Mouse (Mus musculus) MEL (cell line): Measurements from ENCODE around the gene Mpzl1. TPM values are rescaled to one million over a fixed set of nuclear protein-coding genes. Genes with fewer than 3 reads are reported as not detected.

Source experiments
- DNase-seq: peaks from one replicate; pipeline ENCODE4 v3.0.0; 2011; ENCODE audit warnings: low read depth, low spot score
- H3K27ac ChIP-seq: 2 replicates; pipeline ENCODE4 v1.5.1; 2012; ENCODE audit warnings: low read depth, mild to moderate bottlenecking, control low read depth, low read length, moderate library complexity; ENCODE audit not compliant: control insufficient read depth
- H3K27me3 ChIP-seq, 2 experiments: fragments of 150-350 bp in 1 of 2; sonication (generic) in 1 of 2; 2 replicates each; pipeline ENCODE4 v1.6.1; 2012; ENCODE audit warnings: low read length in 2 of 2, mild to moderate bottlenecking in 2 of 2, improper control_type of control experiment in 1 of 2, moderate library complexity in 1 of 2; ENCODE audit not compliant: insufficient read depth in 2 of 2, control insufficient read depth in 1 of 2
- H3K36me3 ChIP-seq, 2 experiments: 2 replicates each; pipeline ENCODE4 v1.6.1; 2012 to 2014; ENCODE audit warnings: low read length in 2 of 2, improper control_type of control experiment in 1 of 2, inconsistent platforms in 1 of 2, mild to moderate bottlenecking in 1 of 2; ENCODE audit not compliant: insufficient read depth in 2 of 2, control insufficient read depth in 1 of 2
- H3K4me1 ChIP-seq, 2 experiments: fragments of 150-350 bp in 1 of 2; sonication (generic) in 1 of 2; 2 replicates each; pipeline ENCODE4 v1.6.1; 2012; ENCODE audit warnings: low read length in 2 of 2, improper control_type of control experiment in 1 of 2, mild to moderate bottlenecking in 1 of 2; ENCODE audit not compliant: insufficient read depth in 2 of 2, control insufficient read depth in 1 of 2
- H3K4me3 ChIP-seq, 2 experiments: fragments of 150-350 bp in 1 of 2; sonication (generic) in 1 of 2; 2 replicates each; pipeline ENCODE4 v1.5.1; 2012; ENCODE audit warnings: low read depth in 2 of 2, low read length in 2 of 2, mild to moderate bottlenecking in 2 of 2, moderate library complexity in 2 of 2, control low read depth in 1 of 2, improper control_type of control experiment in 1 of 2; ENCODE audit not compliant: control insufficient read depth in 1 of 2, insufficient read depth in 1 of 2
- H3K79me2 ChIP-seq: 2 replicates; pipeline ENCODE4 v1.6.1; 2012; ENCODE audit warnings: mild to moderate bottlenecking, low read length, moderate library complexity; ENCODE audit not compliant: control insufficient read depth, poor library complexity, insufficient read depth
- H3K9ac ChIP-seq: 2 replicates; pipeline ENCODE4 v1.6.1; 2012; ENCODE audit warnings: low read depth, mild to moderate bottlenecking, control low read depth, low read length, moderate library complexity; ENCODE audit not compliant: control insufficient read depth, poor library complexity, severe bottlenecking
- H3K9me3 ChIP-seq: fragments of 150-350 bp; sonication (generic); replicated peaks from 2 replicates; pipeline ENCODE4 v1.6.1; 2012; ENCODE audit warnings: mild to moderate bottlenecking, low read length, improper control_type of control experiment, moderate library complexity; ENCODE audit not compliant: insufficient read depth
- BHLHE40 ChIP-seq: IDR thresholded peaks from 2 replicates; pipeline ENCODE4 v1.6.1; 2012; ENCODE audit warnings: low read depth, mild to moderate bottlenecking, inconsistent platforms, low read length, improper control_type of control experiment, borderline replicate concordance
- CHD1 ChIP-seq: IDR thresholded peaks from 2 replicates; pipeline ENCODE4 v1.6.1; 2012; ENCODE audit warnings: low read depth, mild to moderate bottlenecking, inconsistent platforms, low read length, improper control_type of control experiment
- CHD2 ChIP-seq: IDR thresholded peaks from 2 replicates; pipeline ENCODE4 v1.6.1; 2011; ENCODE audit warnings: low read length, improper control_type of control experiment
- EP300 ChIP-seq, 2 experiments: IDR thresholded peaks; 2 replicates each; pipeline ENCODE4 v1.6.1; 2011; ENCODE audit warnings: improper control_type of control experiment in 2 of 2, low read length in 2 of 2, low read depth in 1 of 2, mild to moderate bottlenecking in 1 of 2
- GATA1 ChIP-seq: IDR thresholded peaks from 2 replicates; pipeline ENCODE4 v1.6.1; 2011; ENCODE audit warnings: low read depth, low read length, improper control_type of control experiment
- HCFC1 ChIP-seq: IDR thresholded peaks from 2 replicates; pipeline ENCODE4 v1.6.1; 2012; ENCODE audit warnings: low read depth, mild to moderate bottlenecking, inconsistent platforms, low read length, improper control_type of control experiment, moderate library complexity
- MAFK ChIP-seq: IDR thresholded peaks from 2 replicates; pipeline ENCODE4 v1.6.1; 2011; ENCODE audit warnings: low read depth, mild to moderate bottlenecking, low read length, improper control_type of control experiment, borderline replicate concordance
- MAX ChIP-seq: IDR thresholded peaks from 2 replicates; pipeline ENCODE4 v1.6.1; 2011; ENCODE audit warnings: low read length, improper control_type of control experiment
- NELFE ChIP-seq: IDR thresholded peaks from 2 replicates; pipeline ENCODE4 v1.6.1; 2011; ENCODE audit warnings: low read depth, low read length, improper control_type of control experiment
- POLR2A ChIP-seq, 2 experiments: IDR thresholded peaks; 2 replicates each; pipeline ENCODE4 v1.6.1; 2011 to 2012; ENCODE audit warnings: low read length in 2 of 2, mild to moderate bottlenecking in 2 of 2, control low read depth in 1 of 2, improper control_type of control experiment in 1 of 2, low read depth in 1 of 2, moderate library complexity in 1 of 2; ENCODE audit not compliant: control insufficient read depth in 1 of 2, insufficient read depth in 1 of 2, poor library complexity in 1 of 2
- POLR2AphosphoS5 ChIP-seq: IDR thresholded peaks from 2 replicates; pipeline ENCODE4 v1.6.1; 2012; ENCODE audit warnings: low read depth, borderline replicate concordance, mild to moderate bottlenecking, inconsistent platforms, low read length, moderate library complexity, mixed read lengths
- SIN3A ChIP-seq: IDR thresholded peaks from 2 replicates; pipeline ENCODE4 v1.6.1; 2012; ENCODE audit warnings: low read length, improper control_type of control experiment, inconsistent platforms
- SMC3 ChIP-seq: IDR thresholded peaks from 2 replicates; pipeline ENCODE4 v1.6.1; 2011; ENCODE audit warnings: low read depth, low read length, improper control_type of control experiment
- TAL1 ChIP-seq: IDR thresholded peaks from 2 replicates; pipeline ENCODE4 v1.6.1; 2012; ENCODE audit warnings: mild to moderate bottlenecking, inconsistent platforms, low read length, moderate library complexity, mixed read lengths
- TBP ChIP-seq: IDR thresholded peaks from 2 replicates; pipeline ENCODE4 v1.8.0; 2011; ENCODE audit warnings: low read depth, low read length, improper control_type of control experiment
- TCF12 ChIP-seq: IDR thresholded peaks from 2 replicates; pipeline ENCODE4 v1.6.1; 2014; ENCODE audit warnings: low read depth, mild to moderate bottlenecking, inconsistent platforms, low read length, improper control_type of control experiment, moderate library complexity
- USF1 ChIP-seq: IDR thresholded peaks from 2 replicates; pipeline ENCODE4 v1.6.1; 2014; ENCODE audit warnings: low read depth, mild to moderate bottlenecking, inconsistent platforms, low read length, improper control_type of control experiment, moderate library complexity
- USF2 ChIP-seq, 2 experiments: IDR thresholded peaks; 2 replicates each; pipeline ENCODE4 v1.6.1; 2011 to 2012; ENCODE audit warnings: improper control_type of control experiment in 2 of 2, low read length in 2 of 2, borderline replicate concordance in 1 of 2, inconsistent platforms in 1 of 2, low read depth in 1 of 2, mild to moderate bottlenecking in 1 of 2; ENCODE audit not compliant: insufficient read depth in 1 of 2
- ZC3H11A ChIP-seq: IDR thresholded peaks from 2 replicates; pipeline ENCODE4 v1.6.1; 2012; ENCODE audit warnings: low read depth, mild to moderate bottlenecking, inconsistent platforms, low read length, improper control_type of control experiment
- ZKSCAN1 ChIP-seq: IDR thresholded peaks from 2 replicates; pipeline ENCODE4 v1.6.1; 2012; ENCODE audit warnings: low read depth, mild to moderate bottlenecking, inconsistent platforms, low read length, improper control_type of control experiment, moderate library complexity
- ZNF384 ChIP-seq: IDR thresholded peaks from 2 replicates; pipeline ENCODE4 v1.6.1; 2012; ENCODE audit warnings: low read depth, mild to moderate bottlenecking, inconsistent platforms, low read length, improper control_type of control experiment
- polyA plus RNA-seq, 2 experiments: library from polyadenylated mRNA; stranded (reverse) in 1 of 2; unstranded in 1 of 2; fragments of >175 nt in 1 of 2; fragments of >200 nt in 1 of 2; gene quantifications; 2 replicates each; pipeline versions ENCODE4 v1.2.1 to v1.2.4; 2012; ENCODE audit warnings: low replicate concordance in 2 of 2, low read depth in 1 of 2; ENCODE audit not compliant: insufficient read length in 2 of 2, insufficient read depth in 1 of 2, missing spikeins in 1 of 2
- total RNA-seq: library from RNA; depleted of rRNA; stranded (reverse); fragments of 300-350 nt; gene quantifications from 2 replicates; pipeline ENCODE4 v1.2.3, GENCODE M21; 2012

Mpzl1 gene
- total and polyA plus RNA-seq, 3 experiments: 3.2 to 19.8 TPM; not detected in 1

GRCm38 (mm10) chr1:165634151-165634884 is at the start of gene Mpzl1 (continued):
- TF ChIP-seq HCFC1: peak; percentile 51; the same call in 1 of the 2 replicates
- no peak; the same call in 1 of the 2 replicates for TF ChIP-seq MAX
- TF ChIP-seq TBP: peak; percentile 24; the same call in 1 of the 2 replicates
- no peak for TF ChIP-seq GATA1

- Histone ChIP-seq H3K27ac (no peak overlapping the region), H3K9me3 (no peaks in the 10 kb centered on the region), H3K9ac (no peak overlapping the region), H3K36me3 (peaks cover 0 to 2% of the 10 kb centered on the region in 2 experiments; a peak in 2 of 4 replicates), H3K4me1 (no peaks in the 10 kb centered on the region), H3K27me3 (no peaks in the 10 kb centered on the region), H3K4me3 (no peak overlapping the region), H3K79me2 (peaks cover 7% of the 10 kb centered on the region; the same call in 1 of the 2 replicates)
- no peak for TF ChIP-seq CHD1
- TF ChIP-seq SMC3: no peak
- no peak for TF ChIP-seq MAFK
- TF ChIP-seq HCFC1: no peak
- no peak for TF ChIP-seq BHLHE40
- no peak for TF ChIP-seq USF2 (IDR thresholded peaks at IDR 0.05; ENCODE audit: borderline replicate concordance in 1 of 2, insufficient read depth in 1 of 2, low read depth in 1 of 2, low read length in 2 of 2)
- TF ChIP-seq POLR2A (IDR thresholded peaks at IDR 0.05; ENCODE audit: control insufficient read depth in 1 of 2, insufficient read depth in 1 of 2, low read depth in 1 of 2, low read length in 2 of 2, poor library complexity in 1 of 2): no peak
- TF ChIP-seq CHD2: no peak
- TF ChIP-seq TAL1: no peak
- TF ChIP-seq NELFE: no peak
- no peak for TF ChIP-seq ZC3H11A
- TF ChIP-seq EP300 (IDR thresholded peaks at IDR 0.05; ENCODE audit: low read depth in 1 of 2, low read length in 2 of 2): no peak
- no peak for TF ChIP-seq ZNF384
- no peak for TF ChIP-seq POLR2AphosphoS5
- no peak for TF ChIP-seq USF1
- no peak for TF ChIP-seq GATA1
- TF ChIP-seq ZKSCAN1: no peak
- TF ChIP-seq SIN3A: no peak
- no peak for TF ChIP-seq TCF12
- no peak for DNase-seq
Observed at GRCm38 (mm10) chr1:165682056-165682853, 47.9 kb upstream of the Mpzl1 start.
